Mouse (Mus musculus): ENCODE measurements at regions not wholly inside any gene's neighbourhood (a gene's known extent, or its start where the extent isn't known, plus 50 kb on each side); places are given as distances from the start of the nearest gene placed in this dataset.
A peak's percentile ranks its signal among the peaks of the same experiment; 100 is the strongest.

- peak; percentile 3 for DNase-seq
These were observed 140.0 kb upstream of the Lmcd1 start for GRCm38 (mm10) chr6:112133522-112133921.

GRCm38 (mm10) chr6:112152535-112153364, 120.8 kb upstream of the Lmcd1 start:
- no peak for DNase-seq

- DNase-seq = no peak
These were observed 106.1 kb upstream of the Lmcd1 start for GRCm38 (mm10) chr6:112167487-112167886.

- DNase-seq = no peak
These were observed 97.2 kb upstream of the Lmcd1 start for GRCm38 (mm10) chr6:112176344-112176743.

- DNase-seq = no peak
These were observed 85.9 kb upstream of the Lmcd1 start for GRCm38 (mm10) chr6:112187636-112188035.

- DNase-seq = peak; percentile 63 to 73
These were observed 82.5 kb upstream of the Lmcd1 start for GRCm38 (mm10) chr6:112191032-112191431.

GRCm38 (mm10) chr6:112197445-112197844, 76.1 kb upstream of the Lmcd1 start:
- DNase-seq = peak; percentile 60 to 63

- DNase-seq = no peak
These were observed 74.3 kb upstream of the Lmcd1 start for GRCm38 (mm10) chr6:112199241-112199640.

- no peak for DNase-seq
These were observed 71.4 kb upstream of the Lmcd1 start for GRCm38 (mm10) chr6:112202120-112202519.

- DNase-seq = no peak
These were observed 70.2 kb upstream of the Lmcd1 start for GRCm38 (mm10) chr6:112203321-112203720.

- DNase-seq = no peak
These were observed 68.6 kb upstream of the Lmcd1 start for GRCm38 (mm10) chr6:112204956-112205355.

GRCm38 (mm10) chr6:112205420-112205995, 68.0 kb upstream of the Lmcd1 start:
- DNase-seq = no peak

GRCm38 (mm10) chr6:112207229-112207628, 66.3 kb upstream of the Lmcd1 start:
- peak in 1 of 2 experiments; percentile 22 for DNase-seq

GRCm38 (mm10) chr6:112210238-112210950, 63.2 kb upstream of the Lmcd1 start:
- DNase-seq = no peak

GRCm38 (mm10) chr6:112216868-112217267, 56.7 kb upstream of the Lmcd1 start:
- no peak for DNase-seq

GRCm38 (mm10) chr6:112218248-112218647, 55.3 kb upstream of the Lmcd1 start:
- no peak for DNase-seq

GRCm38 (mm10) chr6:112219641-112220040, 53.9 kb upstream of the Lmcd1 start:
- DNase-seq = no peak

- no peak for DNase-seq
These were observed 53.4 kb upstream of the Lmcd1 start for GRCm38 (mm10) chr6:112220149-112220548.

- DNase-seq = no peak
These were observed 52.2 kb upstream of the Lmcd1 start for GRCm38 (mm10) chr6:112221373-112221772.

GRCm38 (mm10) chr6:112223325-112223724, 50.2 kb upstream of the Lmcd1 start:
- DNase-seq = no peak

All from cerebellum, postnatal 36 days (tissue).